Mouse (Mus musculus) embryonic fibroblast, embryonic 13.5 days (primary cell): ENCODE data around the gene Crat. TPM values are rescaled to one million over a fixed set of nuclear protein-coding genes. Genes with fewer than 3 reads are reported as not detected.

ENCODE experiments used
- H3K27ac ChIP-seq: 2 replicates; pipeline ENCODE4 v1.5.1; 2012; ENCODE audit warnings: low read length, control low read depth, inconsistent platforms; ENCODE audit not compliant: insufficient read depth
- H3K4me1 ChIP-seq: 2 replicates; pipeline ENCODE4 v1.6.1; 2011; ENCODE audit warnings: low read length; ENCODE audit not compliant: control insufficient read depth, insufficient read depth
- H3K4me3 ChIP-seq: 2 replicates; pipeline ENCODE4 v1.5.1; 2011; ENCODE audit warnings: mild to moderate bottlenecking, control low read depth, low read length; ENCODE audit not compliant: insufficient read depth
- CTCF ChIP-seq: IDR thresholded peaks from 2 replicates; pipeline ENCODE4 v1.5.1; 2011; ENCODE audit warnings: mild to moderate bottlenecking, control low read depth, low read length, moderate library complexity, borderline replicate concordance; ENCODE audit not compliant: insufficient read depth
- POLR2A ChIP-seq: IDR thresholded peaks from 2 replicates; pipeline ENCODE4 v1.6.1; 2011; ENCODE audit warnings: low read depth, mild to moderate bottlenecking, control low read depth, low read length, moderate library complexity
- polyA plus RNA-seq: library from polyadenylated mRNA; stranded (reverse); fragments of >200 nt; gene quantifications from 2 replicates; pipeline ENCODE4 v1.2.4, GENCODE M21; 2011; ENCODE audit warnings: low read depth; ENCODE audit not compliant: missing spikeins, insufficient read length

The Crat gene
- polyA plus RNA-seq, 1 experiment = 29.1 TPM

- Histone ChIP-seq H3K4me1 (peaks cover 45% of the 10 kb centered on the region), H3K4me3 (no peak overlapping the region), H3K27ac (peak overlapping the region; percentile 99)
- TF ChIP-seq POLR2A (peak; percentile 68), CTCF (no peak)
Observed at GRCm38 (mm10) chr2:30440701-30441517, 25.3 kb upstream of the Crat start.

GRCm38 (mm10) chr2:30440211-30440700, 24.6 kb upstream of the Crat start:
- TF ChIP-seq CTCF (no peak), POLR2A (no peak)
- Histone ChIP-seq H3K4me3 (no peak overlapping the region), H3K4me1 (peaks cover 41% of the 10 kb centered on the region), H3K27ac (peak overlapping the region; percentile 99)

- TF ChIP-seq POLR2A = no peak
- no peak for TF ChIP-seq CTCF
- H3K4me1 ChIP-seq = peaks cover 41% of the 10 kb centered on the region
- H3K27ac ChIP-seq = peak overlapping the region; percentile 99
- no peak overlapping the region for H3K4me3 ChIP-seq
Observed at GRCm38 (mm10) chr2:30439631-30440030, 24.0 kb upstream of the Crat start.

GRCm38 (mm10) chr2:30437791-30438190, 22.2 kb upstream of the Crat start:
- Histone ChIP-seq H3K4me1 (peaks cover 33% of the 10 kb centered on the region), H3K27ac (no peak overlapping the region), H3K4me3 (no peak overlapping the region)
- TF ChIP-seq POLR2A = no peak
- TF ChIP-seq CTCF = no peak

- no peak for TF ChIP-seq POLR2A
- TF ChIP-seq CTCF = no peak
- Histone ChIP-seq H3K4me3 (no peak overlapping the region), H3K27ac (no peak overlapping the region), H3K4me1 (peaks cover 24% of the 10 kb centered on the region)
Observed at GRCm38 (mm10) chr2:30436809-30437208, 21.2 kb upstream of the Crat start.

GRCm38 (mm10) chr2:30436156-30436545, 20.5 kb upstream of the Crat start:
- TF ChIP-seq POLR2A (no peak), CTCF (peak; percentile 50; the same call in 1 of the 2 replicates)
- no peak overlapping the region for H3K4me3 ChIP-seq
- peaks cover 21% of the 10 kb centered on the region for H3K4me1 ChIP-seq
- H3K27ac ChIP-seq = peak overlapping the region; percentile 19; the same call in 1 of the 2 replicates

- Histone ChIP-seq H3K4me3 (no peak overlapping the region), H3K27ac (peak overlapping the region; percentile 19; the same call in 1 of the 2 replicates), H3K4me1 (peaks cover 16% of the 10 kb centered on the region)
- TF ChIP-seq POLR2A (no peak), CTCF (peak; percentile 93)
Observed at GRCm38 (mm10) chr2:30435326-30436155, 19.9 kb upstream of the Crat start.

GRCm38 (mm10) chr2:30429156-30429555, 13.5 kb upstream of the Crat start:
- TF ChIP-seq POLR2A = no peak
- TF ChIP-seq CTCF = no peak
- no peak overlapping the region for H3K27ac ChIP-seq
- no peak overlapping the region for H3K4me3 ChIP-seq
- H3K4me1 ChIP-seq = no peaks in the 10 kb centered on the region

- Histone ChIP-seq H3K4me3 (no peak overlapping the region), H3K4me1 (peaks cover 11% of the 10 kb centered on the region), H3K27ac (no peak overlapping the region)
- no peak for TF ChIP-seq CTCF
- TF ChIP-seq POLR2A = no peak
Observed at GRCm38 (mm10) chr2:30421432-30421831, 5.8 kb upstream of the Crat start.
